Mouse (Mus musculus): ENCODE data around the gene Lrrc20. TPM values are rescaled to one million over a fixed set of nuclear protein-coding genes. Genes with fewer than 3 reads are reported as not detected.
"Not testable (repeated sequence)": the region's sequence is repeated elsewhere in the genome, so short reads cannot be mapped to it uniquely, and the experiment has no call there.

Gene Lrrc20
- total and polyA plus RNA-seq, 3 experiments, result 29.9 to 38.9 (median 32.0) TPM

DNA sequence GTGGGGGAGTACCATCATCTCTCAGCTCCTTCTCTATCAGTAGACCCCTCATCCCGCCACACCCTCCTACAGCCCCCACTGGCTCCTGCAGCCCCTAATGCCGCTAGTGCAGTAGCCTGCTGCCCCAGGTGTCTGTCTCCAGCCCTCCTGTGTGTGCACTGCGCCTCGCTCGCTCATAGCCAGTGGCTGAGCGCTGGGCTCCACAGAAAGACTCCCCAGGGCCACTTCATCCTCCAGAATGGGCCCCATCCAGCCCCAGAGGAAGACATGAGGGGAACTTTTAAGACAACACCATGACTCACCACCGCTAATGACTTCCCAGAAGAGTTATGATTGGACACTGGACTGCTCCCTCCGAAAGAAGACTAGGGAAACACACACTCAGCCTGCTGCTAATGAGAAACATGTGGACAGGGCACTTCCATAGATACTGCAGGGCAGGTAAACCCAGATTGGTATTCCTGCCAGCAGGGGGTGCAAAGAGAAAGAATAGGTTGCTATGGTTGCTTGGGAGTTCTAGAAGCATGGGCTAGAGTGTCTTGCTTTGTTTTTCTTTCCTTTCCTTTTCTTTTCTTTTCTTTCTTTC lies 135.1 kb downstream of the Lrrc20 start:
- 61% methylated on average over 8 of the region's 8 CpGs for WGBS
- no peaks in the 10 kb centered on the region for H3K4me1 ChIP-seq (ENCODE audit: control insufficient read depth, insufficient read depth, low read length)
- H3K27me3 ChIP-seq (ENCODE audit: control insufficient read depth, insufficient read depth, low read length), result no peaks in the 10 kb centered on the region
- intact Hi-C loops (cut with DNase I), result loop anchor here (2.0 kb wide), 1 partner anchor 32 kb away; no protein-coding TSS in a partner anchor
- TF ChIP-seq CTCF (IDR thresholded peaks at IDR 0.05), result peak; percentile 61
- TF ChIP-seq POLR2A (IDR thresholded peaks at IDR 0.05; ENCODE audit: insufficient read depth, low read depth, low read length), result no peak
- no peaks in the 10 kb centered on the region for H3K79me2 ChIP-seq (replicated peaks; ENCODE audit: control insufficient read depth, insufficient read depth, low read length)
- H3K4me3 ChIP-seq, result no peak overlapping the region
- no peak overlapping the region for H3K27ac ChIP-seq
- DNase-seq, result no peak
- H3K36me3 ChIP-seq (ENCODE audit: control insufficient read depth, insufficient read depth, low read length), result no peaks in the 10 kb centered on the region
- no peak overlapping the region for H3K9ac ChIP-seq (ENCODE audit: low read depth, low read length)

GRCm38 (mm10) chr10:61614311-61614710 lies 138.7 kb downstream of the Lrrc20 start:
- 90% methylated on average over 7 of the region's 7 CpGs for WGBS
- no peak for TF ChIP-seq POLR2A (IDR thresholded peaks at IDR 0.05; ENCODE audit: insufficient read depth, low read depth, low read length)
- TF ChIP-seq CTCF (IDR thresholded peaks at IDR 0.05), result no peak
- TF ChIP-seq EP300 (IDR thresholded peaks at IDR 0.05; ENCODE audit: insufficient read depth, low read depth, low read length), result no peak
- no peak for DNase-seq
- Histone ChIP-seq H3K79me2 (replicated peaks; ENCODE audit: control insufficient read depth, insufficient read depth, low read length) (no peaks in the 10 kb centered on the region), H3K4me1 (ENCODE audit: control insufficient read depth, insufficient read depth, low read length) (no peaks in the 10 kb centered on the region), H3K27me3 (ENCODE audit: control insufficient read depth, insufficient read depth, low read length) (no peaks in the 10 kb centered on the region), H3K36me3 (ENCODE audit: control insufficient read depth, insufficient read depth, low read length) (no peaks in the 10 kb centered on the region), H3K9ac (ENCODE audit: low read depth, low read length) (no peak overlapping the region), H3K27ac (no peak overlapping the region), H3K4me3 (no peak overlapping the region)
- intact Hi-C loops (cut with DNase I), result no loop called here

DNA sequence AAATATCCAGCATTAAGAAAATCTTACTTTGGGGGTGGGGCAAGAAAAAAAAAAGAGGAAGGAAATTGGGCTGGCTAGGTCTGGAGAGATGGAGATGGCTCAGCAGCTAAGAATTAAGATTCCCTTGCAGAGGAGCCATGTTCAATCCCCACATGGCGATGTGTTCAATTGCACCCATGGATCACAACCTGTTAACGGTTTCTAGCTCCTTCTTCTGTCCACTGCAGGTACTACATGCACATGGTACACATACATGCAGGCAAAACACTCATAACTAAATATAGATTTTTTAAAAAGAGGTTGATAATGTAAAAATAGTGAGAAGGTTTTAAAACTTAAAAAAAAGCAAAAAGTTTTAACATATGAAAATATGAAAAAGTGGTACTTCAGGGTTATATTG lies 142.9 kb downstream of the Lrrc20 start:
- Histone ChIP-seq H3K9ac (ENCODE audit: low read depth, low read length) (no peak overlapping the region), H3K27ac (no peak overlapping the region), H3K4me3 (no peak overlapping the region), H3K27me3 (ENCODE audit: control insufficient read depth, insufficient read depth, low read length) (no peaks in the 10 kb centered on the region), H3K79me2 (replicated peaks; ENCODE audit: control insufficient read depth, insufficient read depth, low read length) (no peaks in the 10 kb centered on the region), H3K36me3 (ENCODE audit: control insufficient read depth, insufficient read depth, low read length) (no peaks in the 10 kb centered on the region), H3K4me1 (ENCODE audit: control insufficient read depth, insufficient read depth, low read length) (peaks cover 2% of the 10 kb centered on the region; the same call in 1 of the 2 replicates)
- no peak for DNase-seq
- WGBS, result 75% methylated on average over 2 of the region's 2 CpGs
- TF ChIP-seq POLR2A (IDR thresholded peaks at IDR 0.05; ENCODE audit: insufficient read depth, low read depth, low read length) (no peak), CTCF (IDR thresholded peaks at IDR 0.05) (no peak), EP300 (IDR thresholded peaks at IDR 0.05; ENCODE audit: insufficient read depth, low read depth, low read length) (no peak)
- intact Hi-C loops (cut with DNase I), result no loop called here

DNA sequence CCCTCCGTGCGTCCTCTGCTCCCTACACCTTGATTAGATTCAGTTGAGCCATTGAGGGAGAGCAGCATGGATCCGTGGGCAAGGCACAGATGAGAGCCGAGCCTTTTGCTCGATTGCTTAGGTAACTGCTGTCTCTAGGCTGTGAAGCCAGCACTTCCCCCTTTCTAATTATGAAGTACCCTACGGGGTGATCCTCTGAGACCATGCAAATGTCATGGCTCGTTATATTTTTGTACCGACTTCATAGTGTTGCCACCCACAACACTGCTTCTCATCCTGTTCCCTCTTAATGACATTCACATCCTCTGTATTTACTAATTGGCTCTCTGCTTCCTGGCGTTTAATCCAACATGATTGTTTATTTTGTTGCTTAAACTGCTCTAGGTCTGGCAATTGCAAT lies 146.1 kb downstream of the Lrrc20 start:
- Histone ChIP-seq H3K27ac (no peak overlapping the region), H3K4me3 (no peak overlapping the region), H3K4me1 (ENCODE audit: control insufficient read depth, insufficient read depth, low read length) (peaks cover 4% of the 10 kb centered on the region; the same call in 1 of the 2 replicates), H3K36me3 (ENCODE audit: control insufficient read depth, insufficient read depth, low read length) (no peaks in the 10 kb centered on the region), H3K79me2 (replicated peaks; ENCODE audit: control insufficient read depth, insufficient read depth, low read length) (no peaks in the 10 kb centered on the region), H3K9ac (ENCODE audit: low read depth, low read length) (no peak overlapping the region), H3K27me3 (ENCODE audit: control insufficient read depth, insufficient read depth, low read length) (no peaks in the 10 kb centered on the region)
- TF ChIP-seq EP300 (IDR thresholded peaks at IDR 0.05; ENCODE audit: insufficient read depth, low read depth, low read length) (no peak), CTCF (IDR thresholded peaks at IDR 0.05) (no peak), POLR2A (IDR thresholded peaks at IDR 0.05; ENCODE audit: insufficient read depth, low read depth, low read length) (no peak)
- 53% methylated on average over 9 of the region's 9 CpGs for WGBS
- no peak for DNase-seq
- intact Hi-C loops (cut with DNase I), result no loop called here

- H3K79me2 ChIP-seq (replicated peaks; ENCODE audit: control insufficient read depth, insufficient read depth, low read length); H3K27ac ChIP-seq; H3K9ac ChIP-seq (ENCODE audit: low read depth, low read length); DNase-seq; H3K4me3 ChIP-seq; H3K27me3 ChIP-seq (ENCODE audit: control insufficient read depth, insufficient read depth, low read length); intact Hi-C loops (cut with DNase I); H3K36me3 ChIP-seq (ENCODE audit: control insufficient read depth, insufficient read depth, low read length): not testable (repeated sequence)
- peaks cover 12% of the 10 kb centered on the region; the same call in 1 of the 2 replicates for H3K4me1 ChIP-seq (ENCODE audit: control insufficient read depth, insufficient read depth, low read length)
- TF ChIP-seq CTCF (IDR thresholded peaks at IDR 0.05), result peak; percentile 27
- 81% methylated on average over 3 of the region's 3 CpGs for WGBS
Observed at GRCm38 (mm10) chr10:61623874-61624273, 148.3 kb downstream of the Lrrc20 start.

GRCm38 (mm10) chr10:61624771-61625170 lies 149.2 kb downstream of the Lrrc20 start:
- Histone ChIP-seq H3K27me3 (ENCODE audit: control insufficient read depth, insufficient read depth, low read length) (no peaks in the 10 kb centered on the region), H3K36me3 (ENCODE audit: control insufficient read depth, insufficient read depth, low read length) (no peaks in the 10 kb centered on the region), H3K27ac (no peak overlapping the region), H3K4me1 (ENCODE audit: control insufficient read depth, insufficient read depth, low read length) (peaks cover 12% of the 10 kb centered on the region; the same call in 1 of the 2 replicates), H3K4me3 (no peak overlapping the region), H3K79me2 (replicated peaks; ENCODE audit: control insufficient read depth, insufficient read depth, low read length) (no peaks in the 10 kb centered on the region), H3K9ac (ENCODE audit: low read depth, low read length) (no peak overlapping the region)
- intact Hi-C loops (cut with DNase I), result no loop called here
- WGBS, result 40% methylated on average over 5 of the region's 5 CpGs
- TF ChIP-seq EP300 (IDR thresholded peaks at IDR 0.05; ENCODE audit: insufficient read depth, low read depth, low read length) (no peak), POLR2A (IDR thresholded peaks at IDR 0.05; ENCODE audit: insufficient read depth, low read depth, low read length) (no peak), CTCF (IDR thresholded peaks at IDR 0.05) (no peak)
- DNase-seq, result no peak
